Mouse (Mus musculus) ES-Bruce4 (cell line): ENCODE measurements around the gene Ndufv3. TPM values are rescaled to one million over a fixed set of nuclear protein-coding genes. Genes with fewer than 3 reads are reported as not detected.
"Not testable (repeated sequence)": the region's sequence is repeated elsewhere in the genome, so short reads cannot be mapped to it uniquely, and the experiment has no call there.

Experiments
- H3K27ac ChIP-seq: 2 replicates; pipeline ENCODE4 v1.5.1; 2012; ENCODE audit warnings: low read length, inconsistent platforms; ENCODE audit not compliant: insufficient read depth
- H3K27me3 ChIP-seq: 2 replicates; pipeline ENCODE4 v1.6.1; 2012; ENCODE audit warnings: mild to moderate bottlenecking, low read length, inconsistent platforms; ENCODE audit not compliant: control insufficient read depth, poor library complexity, insufficient read depth, severe bottlenecking
- H3K36me3 ChIP-seq: 2 replicates; pipeline ENCODE4 v1.6.1; 2012; ENCODE audit warnings: inconsistent platforms, mild to moderate bottlenecking, low read length, moderate library complexity; ENCODE audit not compliant: control insufficient read depth, poor library complexity, insufficient read depth, severe bottlenecking
- H3K4me1 ChIP-seq: one replicate; pipeline ENCODE4 v1.8.1; 2011; ENCODE audit warnings: low read length; ENCODE audit not compliant: control insufficient read depth, insufficient read depth
- H3K4me3 ChIP-seq: 2 replicates; pipeline ENCODE4 v1.5.1; 2011; ENCODE audit warnings: low read depth, mild to moderate bottlenecking, low read length
- H3K9ac ChIP-seq: 2 replicates; pipeline ENCODE4 v1.6.1; 2012; ENCODE audit warnings: low read depth, mild to moderate bottlenecking, inconsistent platforms; ENCODE audit not compliant: poor library complexity, severe bottlenecking
- H3K9me3 ChIP-seq: replicated peaks from 2 replicates; pipeline ENCODE4 v1.6.1; 2012; ENCODE audit warnings: mild to moderate bottlenecking, low read length, inconsistent platforms; ENCODE audit not compliant: control insufficient read depth, poor library complexity, insufficient read depth, severe bottlenecking
- CTCF ChIP-seq: IDR thresholded peaks from one replicate; pipeline ENCODE4 v1.8.1; 2011; ENCODE audit warnings: low read depth, low read length
- EP300 ChIP-seq: IDR thresholded peaks from 2 replicates; pipeline ENCODE4 v1.6.1; 2011; ENCODE audit warnings: low read depth, low read length; ENCODE audit not compliant: insufficient read depth
- POLR2A ChIP-seq: IDR thresholded peaks from one replicate; pipeline ENCODE4 v1.8.1; 2011; ENCODE audit warnings: low read length; ENCODE audit not compliant: insufficient read depth
- polyA plus RNA-seq: library from polyadenylated mRNA; stranded (reverse); fragments of >200 nt; gene quantifications from 2 replicates; pipeline ENCODE4 v1.2.4, GENCODE M21; 2011; ENCODE audit warnings: low read depth; ENCODE audit not compliant: missing spikeins, insufficient read depth, insufficient read length

Ndufv3 gene
- polyA plus RNA-seq, 1 experiment: 116 TPM

GRCm38 (mm10) chr17:31531441-31532158 lies 11.7 kb downstream of the Ndufv3 start:
- peak overlapping the region; percentile 62 for H3K9ac ChIP-seq
- peaks cover 6% of the 10 kb centered on the region for H3K4me1 ChIP-seq
- TF ChIP-seq CTCF (no peak), POLR2A (peak; percentile 33)
- H3K9me3 ChIP-seq: no peaks in the 10 kb centered on the region
- no peaks in the 10 kb centered on the region for H3K27me3 ChIP-seq
- peak overlapping the region; percentile 79 for H3K4me3 ChIP-seq
- no peaks in the 10 kb centered on the region for H3K36me3 ChIP-seq
- H3K27ac ChIP-seq: peak overlapping the region; percentile 91

- H3K27me3 ChIP-seq, H3K9me3 ChIP-seq, H3K4me1 ChIP-seq, H3K36me3 ChIP-seq: not testable (repeated sequence)
- Histone ChIP-seq H3K27ac (peak overlapping the region; percentile 91), H3K9ac (peak overlapping the region; percentile 62), H3K4me3 (peak overlapping the region; percentile 79)
These were observed 12.4 kb downstream of the Ndufv3 start for GRCm38 (mm10) chr17:31532331-31532730.

- H3K9ac ChIP-seq: 0 out of 2 replicates have a peak overlapping the region, but pooled peaks have one; percentile 12
- 0 out of 2 replicates have a peak overlapping the region, but pooled peaks have one; percentile 43 for H3K4me3 ChIP-seq
- TF ChIP-seq EP300 (no peak), CTCF (no peak), POLR2A (no peak)
These were observed 15.4 kb downstream of the Ndufv3 start for GRCm38 (mm10) chr17:31535358-31535757.

GRCm38 (mm10) chr17:31535871-31536629 lies 16.1 kb downstream of the Ndufv3 start:
- H3K9ac ChIP-seq: 0 out of 2 replicates have a peak overlapping the region, but pooled peaks have one; percentile 12
- TF ChIP-seq POLR2A (no peak), EP300 (0 out of 2 replicates have a peak, but pooled peaks have one; percentile 3)
- no peaks in the 10 kb centered on the region for H3K36me3 ChIP-seq
- H3K27ac ChIP-seq: peak overlapping the region; percentile 67
- no peaks in the 10 kb centered on the region for H3K27me3 ChIP-seq
- H3K4me3 ChIP-seq: peak overlapping the region; percentile 43
- H3K9me3 ChIP-seq: no peaks in the 10 kb centered on the region
- H3K4me1 ChIP-seq: peaks cover 6% of the 10 kb centered on the region

More at GRCm38 (mm10) chr17:31535358-31535757, 15.4 kb downstream of the Ndufv3 start:
- Histone ChIP-seq H3K27me3 (no peaks in the 10 kb centered on the region), H3K36me3 (no peaks in the 10 kb centered on the region), H3K27ac (peak overlapping the region; percentile 67), H3K4me1 (peaks cover 6% of the 10 kb centered on the region), H3K9me3 (no peaks in the 10 kb centered on the region)

GRCm38 (mm10) chr17:31540101-31540500 lies 20.2 kb downstream of the Ndufv3 start:
- Histone ChIP-seq H3K36me3 (no peaks in the 10 kb centered on the region), H3K9ac (no peak overlapping the region), H3K27me3 (no peaks in the 10 kb centered on the region), H3K27ac (no peak overlapping the region), H3K4me3 (no peak overlapping the region), H3K9me3 (no peaks in the 10 kb centered on the region), H3K4me1 (peaks cover 3% of the 10 kb centered on the region)
- TF ChIP-seq CTCF (no peak), EP300 (no peak), POLR2A (no peak)

GRCm38 (mm10) chr17:31540809-31541459 lies 21.0 kb downstream of the Ndufv3 start:
- TF ChIP-seq EP300 (no peak), CTCF (no peak), POLR2A (no peak)
- Histone ChIP-seq H3K9me3 (no peaks in the 10 kb centered on the region), H3K9ac (no peak overlapping the region), H3K4me3 (no peak overlapping the region), H3K27ac (no peak overlapping the region), H3K36me3 (no peaks in the 10 kb centered on the region), H3K4me1 (no peaks in the 10 kb centered on the region), H3K27me3 (no peaks in the 10 kb centered on the region)
